Comparison of ENCODE assay signal across 8 mouse cellular contexts in genomic region chr3:88141439-88141786, GRCm38 (mm10). TPM values are rescaled to one million over a fixed set of nuclear protein-coding genes. Genes with fewer than 3 reads are reported as not detected.
DNase-seq lines count a peak whose midpoint lies in the region; ATAC-seq and TF ChIP-seq lines count a peak whose summit lies in the region.

No protein-coding gene starts in this region.

- H3K27me3 ChIP-seq in heart, postnatal 0 days (ENCODE audit: control insufficient read depth, insufficient read depth, low read length) = no peaks in the 10 kb centered on the region
- peaks cover 27% of the 10 kb centered on the region for H3K27me3 ChIP-seq in midbrain, embryonic 12.5 days

- TF ChIP-seq CTCF in cortical plate, adult 2 months (IDR thresholded peaks at IDR 0.05; ENCODE audit: extremely low read depth, insufficient read depth, low read length) = no peak
- TF ChIP-seq CTCF in heart, postnatal 0 days (IDR thresholded peaks at IDR 0.05; ENCODE audit: low read depth) = no peak

- 8% methylated on average over 9 of the region's 9 CpGs for WGBS in heart, postnatal 0 days
- 16% methylated on average over 9 of the region's 9 CpGs for WGBS in midbrain, embryonic 12.5 days

- H3K4me3 ChIP-seq in cortical plate, adult 2 months (ENCODE audit: insufficient read depth, low read length) = peak overlapping the region; percentile 83; the same call in 1 of the 2 replicates
- H3K4me3 ChIP-seq in heart, postnatal 0 days (ENCODE audit: low read depth, low read length) = peak overlapping the region; percentile 83
- H3K4me3 ChIP-seq in midbrain, embryonic 12.5 days = peak overlapping the region; percentile 89

- ATAC-seq in heart, postnatal 0 days (ENCODE audit: insufficient read depth, low read depth) = no peak
- ATAC-seq in midbrain, embryonic 12.5 days (ENCODE audit: low FRiP score, low read depth) = no peak
- no peak for ATAC-seq in erythroid progenitor cell, adult 5-6 weeks (replicated peaks; ENCODE audit: low FRiP score, poor library complexity, severe bottlenecking)

- DNase-seq in adrenal gland, adult 8-10 months = peak; percentile 45
- no peak for DNase-seq in adrenal gland, postnatal 25 days
- no peak for DNase-seq in heart, postnatal 0 days (ENCODE audit: low spot score)
- DNase-seq in kidney, postnatal 25 days = peak; percentile 75 to 86
- no peak for DNase-seq in ovary, postnatal 14 days (ENCODE audit: low spot score)

- H3K9ac ChIP-seq in heart, postnatal 0 days (replicated peaks; ENCODE audit: low read depth, low read length) = peak overlapping the region; percentile 84; the same call in 1 of the 2 replicates
- peak overlapping the region; percentile 37; the same call in 1 of the 2 replicates for H3K9ac ChIP-seq in midbrain, embryonic 12.5 days (replicated peaks)

- peak overlapping the region; percentile 95 for H3K4me2 ChIP-seq in heart, postnatal 0 days (ENCODE audit: low read depth, low read length)
- H3K4me2 ChIP-seq in midbrain, embryonic 12.5 days (replicated peaks) = peak overlapping the region; percentile 92

- H3K4me1 ChIP-seq in cortical plate, adult 2 months (ENCODE audit: control insufficient read depth, insufficient read depth, low read length) = peaks cover 25% of the 10 kb centered on the region
- peaks cover 58% of the 10 kb centered on the region for H3K4me1 ChIP-seq in heart, postnatal 0 days (ENCODE audit: control insufficient read depth, insufficient read depth)
- H3K4me1 ChIP-seq in midbrain, embryonic 12.5 days = peaks cover 57% of the 10 kb centered on the region

- no peak for TF ChIP-seq POLR2A in cortical plate, adult 2 months (IDR thresholded peaks at IDR 0.05; ENCODE audit: extremely low read depth, insufficient read depth, low read length)

- H3K27ac ChIP-seq in cortical plate, adult 2 months (ENCODE audit: insufficient read depth, low read length) = peak overlapping the region; percentile 97
- peak overlapping the region; percentile 99 for H3K27ac ChIP-seq in heart, postnatal 0 days (ENCODE audit: low read depth)
- H3K27ac ChIP-seq in midbrain, embryonic 12.5 days (replicated peaks) = no peak overlapping the region; the same call in 1 of the 2 replicates

- H3K9me3 ChIP-seq in heart, postnatal 0 days (replicated peaks; ENCODE audit: control insufficient read depth, low read length) = no peaks in the 10 kb centered on the region
- no peaks in the 10 kb centered on the region for H3K9me3 ChIP-seq in midbrain, embryonic 12.5 days

- no peaks in the 10 kb centered on the region for H3K36me3 ChIP-seq in heart, postnatal 0 days (replicated peaks; ENCODE audit: control insufficient read depth, insufficient read depth, low read length)
- no peaks in the 10 kb centered on the region for H3K36me3 ChIP-seq in midbrain, embryonic 12.5 days

- TF ChIP-seq EP300 in heart, postnatal 0 days (IDR thresholded peaks at IDR 0.05; ENCODE audit: low read depth) = no peak

RNA-seq across cellular contexts. Expression of gene Mef2d, which starts 0.8 kb away (rescaled TPM):
- 100 to 1,000 TPM in 1 of 4 experiments, 10 to 100 TPM in 3; 82.0 to 111 (median 89.0) TPM for total RNA-seq in adrenal gland, adult 8-10 months (2022)
- total RNA-seq in adrenal gland, postnatal 25 days (2021) = 104 TPM in 2 replicates
- polyA plus RNA-seq in cortical plate, adult 2 months (2012; rRNA removed) = 128 and 131 TPM in 2 replicates
- total RNA-seq in heart, postnatal 0 days (2014; rRNA removed; ENCODE audit: low replicate concordance) = 70.8 and 75.8 TPM in 2 replicates
- 30.0 and 30.8 TPM in 2 replicates for polyA plus RNA-seq in heart, postnatal 0 days (2015; fragmentation: Nextera tagmentation; extraction: Ambion mirVana)
- 15.1 and 17.6 TPM in 2 replicates for polyA plus RNA-seq in midbrain, embryonic 12.5 days (2016; fragmentation: Nextera tagmentation; extraction: Ambion mirVana)
- total RNA-seq in erythroid progenitor cell, adult 5-6 weeks (2015; ENCODE audit: low replicate concordance) = 36.9 and 37.8 TPM in 2 replicates
- total RNA-seq in erythroid progenitor cell, adult 5-6 weeks (2017; ENCODE audit: low replicate concordance) = 15.3 and 16.9 TPM in 2 replicates

RNA-seq across cellular contexts. Expression of gene Iqgap3, which starts 59.6 kb away (rescaled TPM):
- 1 to 10 TPM in 1 of 4 experiments, under 1 TPM in 3; 0.61 to 2.3 (median 0.73) TPM for total RNA-seq in adrenal gland, adult 8-10 months (2022)
- total RNA-seq in adrenal gland, postnatal 25 days (2021) = 4.5 and 5.9 TPM in 2 replicates
- 0.59 and 0.96 TPM in 2 replicates for polyA plus RNA-seq in cortical plate, adult 2 months (2012; rRNA removed)
- 35.3 and 68.3 TPM in 2 replicates for total RNA-seq in heart, postnatal 0 days (2014; rRNA removed; ENCODE audit: low replicate concordance)
- 5.4 and 6.8 TPM in 2 replicates for polyA plus RNA-seq in heart, postnatal 0 days (2015; fragmentation: Nextera tagmentation; extraction: Ambion mirVana)
- polyA plus RNA-seq in midbrain, embryonic 12.5 days (2016; fragmentation: Nextera tagmentation; extraction: Ambion mirVana) = 20.7 and 20.8 TPM in 2 replicates
- 29.8 and 31.4 TPM in 2 replicates for total RNA-seq in erythroid progenitor cell, adult 5-6 weeks (2015; ENCODE audit: low replicate concordance)
- total RNA-seq in erythroid progenitor cell, adult 5-6 weeks (2017; ENCODE audit: low replicate concordance) = 56.3 and 60.7 TPM in 2 replicates

Comparison
In these comparisons a context has a peak if more than half of its experiments do, and no peak if none do; other contexts are left out.
1. DNase-seq: peak in adrenal gland, adult 8-10 months (single experiment) and kidney, postnatal 25 days (2 of 2); none in adrenal gland, postnatal 25 days (single experiment), heart, postnatal 0 days (single experiment) and ovary, postnatal 14 days (single experiment).
2. Peak in every context shown above with its lines, with median percentiles within 50 percentile points of each other: H3K4me3 ChIP-seq.